Mouse (Mus musculus): ENCODE measurements at regions not wholly inside any gene's neighbourhood (a gene's known extent, or its start where the extent isn't known, plus 50 kb on each side); places are given as distances from the start of the nearest gene placed in this dataset.

DNA sequence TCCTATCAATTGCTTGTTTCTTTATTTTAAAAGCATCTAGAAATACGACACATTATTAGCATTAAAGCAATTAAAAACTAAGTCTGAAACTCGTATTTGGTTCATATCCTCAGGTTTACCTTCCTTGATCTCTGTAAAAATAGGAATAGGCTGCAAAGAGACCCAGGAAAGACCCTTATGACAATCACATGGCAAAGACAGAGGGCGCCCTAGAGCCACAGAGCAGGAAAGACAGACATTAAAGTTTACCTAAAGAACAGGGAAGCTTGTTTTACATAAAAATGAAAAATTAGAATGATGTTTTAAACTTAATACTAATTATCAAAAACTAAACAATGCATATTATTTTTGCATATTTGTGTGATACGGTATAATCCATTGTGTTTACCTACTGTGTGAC is 153.2 kb downstream of the Usp25 start:
- peak; percentile 32 for DNase-seq (ENCODE audit: low spot score)

DNA sequence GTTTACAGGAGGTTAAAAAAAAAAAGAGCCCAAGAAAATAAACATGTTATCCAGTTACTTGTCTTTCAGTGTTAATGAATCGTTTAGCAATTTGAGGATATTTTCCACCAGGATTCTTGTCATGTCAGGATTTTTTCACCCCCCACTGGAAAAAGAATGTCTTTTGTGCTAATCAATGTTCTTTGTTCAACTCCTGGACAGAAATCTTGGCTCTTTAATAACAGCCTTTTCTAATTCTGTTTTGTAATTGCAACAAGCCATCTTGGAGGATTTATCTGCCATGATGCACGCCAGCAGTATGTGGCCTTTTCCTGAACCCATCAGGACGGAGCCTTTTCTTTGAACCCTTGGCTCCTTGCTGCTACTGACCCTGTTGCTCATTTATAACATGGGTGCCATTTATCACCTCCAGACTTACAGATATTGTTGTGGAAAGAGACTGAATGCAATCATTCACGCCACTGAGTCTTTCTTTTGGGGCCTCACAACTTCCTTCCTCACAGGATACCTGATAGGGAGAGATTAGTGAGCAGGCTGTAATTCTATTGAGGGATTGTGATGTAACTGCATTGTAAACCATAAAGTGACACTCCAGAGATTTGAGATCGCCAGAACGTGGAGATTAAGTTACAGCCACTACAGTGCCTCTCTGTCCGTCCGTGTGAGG is 159.7 kb downstream of the Usp25 start:
- peak; percentile 5 for DNase-seq (ENCODE audit: low spot score)

DNA sequence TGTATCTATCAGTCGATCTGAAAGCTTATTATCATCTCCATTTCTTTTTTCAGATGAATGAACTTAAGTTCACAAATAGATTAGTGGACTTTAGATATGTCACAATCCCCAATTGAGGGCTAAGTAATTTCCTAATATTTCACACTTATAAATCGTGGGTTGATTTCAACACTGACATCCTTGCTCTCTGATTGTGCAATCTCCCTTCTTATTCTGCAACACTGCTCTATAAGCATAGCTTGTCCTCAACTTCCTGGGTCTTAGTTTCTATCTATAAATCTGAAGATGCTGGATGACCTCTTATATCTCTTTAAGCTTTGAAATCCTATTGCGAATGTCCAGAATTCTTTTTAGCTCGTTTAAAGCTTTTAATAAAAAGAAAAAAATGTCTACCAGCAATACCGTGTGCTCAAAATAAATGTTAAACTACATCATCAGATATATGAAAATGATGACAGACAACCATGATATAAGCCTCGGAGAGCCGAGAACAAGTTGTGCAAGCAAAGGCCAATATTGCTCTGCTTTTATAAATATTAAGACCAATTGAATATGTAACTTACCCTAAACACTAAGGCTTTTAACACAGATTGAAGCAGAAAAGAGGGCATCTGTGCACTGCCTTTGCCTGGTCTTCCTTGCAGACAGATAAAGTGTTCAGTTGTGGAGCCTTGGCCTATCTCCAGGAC is 161.4 kb downstream of the Usp25 start:
- no peak for DNase-seq (ENCODE audit: low spot score)

DNA sequence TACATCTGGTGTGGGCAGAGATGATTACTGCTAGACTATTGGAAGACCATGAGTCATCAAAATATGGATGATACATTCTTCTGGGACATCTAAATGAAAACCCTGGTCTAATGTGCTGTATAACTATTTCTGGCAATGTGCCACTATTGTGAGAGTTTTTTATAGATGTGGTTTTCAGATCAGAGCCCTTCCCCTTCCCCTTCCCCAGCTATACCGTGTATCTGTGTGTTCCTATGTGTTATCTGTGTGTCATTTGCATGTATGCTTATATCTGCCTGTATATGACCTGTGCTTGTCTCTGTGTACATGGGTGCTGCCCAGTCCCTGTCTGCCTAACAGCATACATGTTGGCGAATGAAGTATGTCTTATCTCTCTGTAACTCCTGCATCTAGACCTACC is 167.5 kb downstream of the Usp25 start:
- no peak for DNase-seq (ENCODE audit: low spot score)
